Mouse (Mus musculus): ENCODE results near the gene Olfr1346. TPM values are rescaled to one million over a fixed set of nuclear protein-coding genes. Genes with fewer than 3 reads are reported as not detected.
"Not testable (repeated sequence)": the region's sequence is repeated elsewhere in the genome, so short reads cannot be mapped to it uniquely, and the experiment has no call there.

Olfr1346 gene
- polyA plus RNA-seq (2015; fragmentation: Nextera tagmentation; extraction: Ambion mirVana), result not detected in 2 replicates

- Histone ChIP-seq H3K27ac (no peak within 1 kb of the TSS), H3K9me3 (no peaks in the 10 kb centered on the region), H3K4me1 (no peaks in the 10 kb centered on the region), H3K36me3 (no peaks in the 10 kb centered on the region), H3K4me3 (no peak within 1 kb of the TSS), H3K4me2 (no peak within 1 kb of the TSS), H3K27me3 (no peaks in the 10 kb centered on the region), H3K9ac (no peak within 1 kb of the TSS)
- ATAC-seq (ENCODE audit: insufficient number of reproducible peaks, low FRiP score, low TSS enrichment, low read depth), result no peak
Observed at GRCm38 (mm10) chr7:6466951-6467350, at the start of gene Olfr1346. Gene Olfr1346 (plus strand): TSS chr7:6467101.

GRCm38 (mm10) chr7:6419894-6420293 lies 47.0 kb upstream of the Olfr1346 start:
- H3K4me2 ChIP-seq, result no peak overlapping the region
- H3K27ac ChIP-seq, result no peak overlapping the region
- H3K27me3 ChIP-seq, result no peaks in the 10 kb centered on the region; the same call in 1 of the 2 replicates
- H3K36me3 ChIP-seq, result no peaks in the 10 kb centered on the region
- no peak for ATAC-seq (ENCODE audit: insufficient number of reproducible peaks, low FRiP score, low TSS enrichment, low read depth)
- H3K4me3 ChIP-seq, result no peak overlapping the region
- H3K9me3 ChIP-seq, result no peaks in the 10 kb centered on the region
- H3K4me1 ChIP-seq, result no peaks in the 10 kb centered on the region
- WGBS, result 78% methylated on average over 6 of the region's 6 CpGs
- H3K9ac ChIP-seq, result no peak overlapping the region

GRCm38 (mm10) chr7:6429381-6429780 lies 37.5 kb upstream of the Olfr1346 start:
- WGBS, result 88% methylated on average over 3 of the region's 3 CpGs
- no peak overlapping the region for H3K4me2 ChIP-seq
- H3K9ac ChIP-seq, result no peak overlapping the region
- H3K36me3 ChIP-seq, result no peaks in the 10 kb centered on the region
- no peak overlapping the region for H3K27ac ChIP-seq
- H3K9me3 ChIP-seq, result peaks cover 2% of the 10 kb centered on the region; the same call in 1 of the 2 replicates
- ATAC-seq (ENCODE audit: insufficient number of reproducible peaks, low FRiP score, low TSS enrichment, low read depth), result no peak
- H3K27me3 ChIP-seq, result no peaks in the 10 kb centered on the region
- no peak overlapping the region for H3K4me3 ChIP-seq
- no peaks in the 10 kb centered on the region for H3K4me1 ChIP-seq

GRCm38 (mm10) chr7:6430342-6430741 lies 36.6 kb upstream of the Olfr1346 start:
- 27% methylated on average over 2 of the region's 2 CpGs for WGBS
- H3K27ac ChIP-seq, result no peak overlapping the region
- no peak for ATAC-seq (ENCODE audit: insufficient number of reproducible peaks, low FRiP score, low TSS enrichment, low read depth)
- H3K9ac ChIP-seq, result no peak overlapping the region
- H3K9me3 ChIP-seq, result peaks cover 2% of the 10 kb centered on the region; the same call in 1 of the 2 replicates
- no peaks in the 10 kb centered on the region for H3K36me3 ChIP-seq
- H3K4me1 ChIP-seq, result no peaks in the 10 kb centered on the region
- no peak overlapping the region for H3K4me2 ChIP-seq
- H3K4me3 ChIP-seq, result no peak overlapping the region
- H3K27me3 ChIP-seq, result no peaks in the 10 kb centered on the region

- Histone ChIP-seq H3K9ac (no peak within 1 kb of the TSS), H3K27me3 (no peaks in the 10 kb centered on the region), H3K36me3 (no peaks in the 10 kb centered on the region), H3K9me3 (no peaks in the 10 kb centered on the region), H3K4me2 (no peak within 1 kb of the TSS), H3K27ac (no peak within 1 kb of the TSS), H3K4me1 (no peaks in the 10 kb centered on the region), H3K4me3 (no peak within 1 kb of the TSS)
- no peak for ATAC-seq (ENCODE audit: insufficient number of reproducible peaks, low FRiP score, low TSS enrichment, low read depth)
- WGBS, result 72% methylated on average over 3 of the region's 3 CpGs
Observed at GRCm38 (mm10) chr7:6438388-6438787, 28.5 kb upstream of the Olfr1346 start, which contains the start of gene Olfr1344. Gene Olfr1344 (plus strand): TSS chr7:6438688.

GRCm38 (mm10) chr7:6441173-6441572 lies 25.7 kb upstream of the Olfr1346 start:
- H3K4me2 ChIP-seq, result no peak overlapping the region
- H3K4me1 ChIP-seq, result no peaks in the 10 kb centered on the region
- WGBS, result 70% methylated on average over 2 of the region's 2 CpGs
- no peaks in the 10 kb centered on the region for H3K27me3 ChIP-seq
- no peak overlapping the region for H3K4me3 ChIP-seq
- no peaks in the 10 kb centered on the region for H3K36me3 ChIP-seq
- no peak overlapping the region for H3K9ac ChIP-seq
- H3K9me3 ChIP-seq, result no peaks in the 10 kb centered on the region
- no peak overlapping the region for H3K27ac ChIP-seq
- ATAC-seq (ENCODE audit: insufficient number of reproducible peaks, low FRiP score, low TSS enrichment, low read depth), result no peak

GRCm38 (mm10) chr7:6447771-6448170 lies 19.1 kb upstream of the Olfr1346 start:
- H3K9me3 ChIP-seq, result no peaks in the 10 kb centered on the region
- no peak overlapping the region for H3K4me2 ChIP-seq
- H3K4me1 ChIP-seq, result no peaks in the 10 kb centered on the region
- no peaks in the 10 kb centered on the region for H3K27me3 ChIP-seq
- no peak overlapping the region for H3K27ac ChIP-seq
- no peak for ATAC-seq (ENCODE audit: insufficient number of reproducible peaks, low FRiP score, low TSS enrichment, low read depth)
- H3K36me3 ChIP-seq, result no peaks in the 10 kb centered on the region
- no peak overlapping the region for H3K9ac ChIP-seq
- 81% methylated on average over 5 of the region's 5 CpGs for WGBS
- no peak overlapping the region for H3K4me3 ChIP-seq

GRCm38 (mm10) chr7:6455868-6456267 lies 11.0 kb upstream of the Olfr1346 start, which contains the start of gene Olfr1336:
Gene Olfr1336 (plus strand): TSS chr7:6456168.
- H3K9ac ChIP-seq, result no peak within 1 kb of the TSS
- ATAC-seq (ENCODE audit: insufficient number of reproducible peaks, low FRiP score, low TSS enrichment, low read depth), result no peak

GRCm38 (mm10) chr7:6456399-6456798 lies 10.5 kb upstream of the Olfr1346 start:
- Histone ChIP-seq H3K4me1 (no peaks in the 10 kb centered on the region), H3K36me3 (no peaks in the 10 kb centered on the region), H3K9ac (no peak overlapping the region), H3K4me3 (no peak overlapping the region), H3K27ac (no peak overlapping the region), H3K9me3 (no peaks in the 10 kb centered on the region), H3K4me2 (no peak overlapping the region), H3K27me3 (no peaks in the 10 kb centered on the region)
- ATAC-seq (ENCODE audit: insufficient number of reproducible peaks, low FRiP score, low TSS enrichment, low read depth), result no peak
- WGBS, result 49% methylated on average over 3 of the region's 3 CpGs

More at GRCm38 (mm10) chr7:6455868-6456267, 11.0 kb upstream of the Olfr1346 start, which contains the start of gene Olfr1336:
- Histone ChIP-seq H3K27ac (no peak within 1 kb of the TSS), H3K36me3 (no peaks in the 10 kb centered on the region), H3K27me3 (no peaks in the 10 kb centered on the region), H3K4me2 (no peak within 1 kb of the TSS), H3K9me3 (no peaks in the 10 kb centered on the region), H3K4me3 (no peak within 1 kb of the TSS), H3K4me1 (no peaks in the 10 kb centered on the region)

- not testable (repeated sequence) for H3K4me1 ChIP-seq; H3K27ac ChIP-seq; ATAC-seq (ENCODE audit: insufficient number of reproducible peaks, low FRiP score, low TSS enrichment, low read depth); H3K4me3 ChIP-seq; H3K9ac ChIP-seq; H3K4me2 ChIP-seq; H3K27me3 ChIP-seq; H3K36me3 ChIP-seq; H3K9me3 ChIP-seq
- 74% methylated on average over 2 of the region's 2 CpGs for WGBS
Observed at GRCm38 (mm10) chr7:6477633-6478032, 10.7 kb downstream of the Olfr1346 start.

- Histone ChIP-seq H3K27ac (no peak within 1 kb of the TSS), H3K4me3 (no peak within 1 kb of the TSS), H3K36me3 (no peaks in the 10 kb centered on the region), H3K4me1 (no peaks in the 10 kb centered on the region), H3K4me2 (no peak within 1 kb of the TSS), H3K9me3 (no peaks in the 10 kb centered on the region), H3K9ac (no peak within 1 kb of the TSS), H3K27me3 (no peaks in the 10 kb centered on the region)
- 25% methylated on average over 2 of the region's 2 CpGs for WGBS
- no peak for ATAC-seq (ENCODE audit: insufficient number of reproducible peaks, low FRiP score, low TSS enrichment, low read depth)
Observed at GRCm38 (mm10) chr7:6486841-6487240, 19.9 kb downstream of the Olfr1346 start, which contains the start of gene Olfr5. Gene Olfr5 (minus strand): TSS chr7:6486941.

- Histone ChIP-seq H3K36me3 (no peaks in the 10 kb centered on the region), H3K4me3 (no peak within 1 kb of the TSS), H3K9ac (no peak within 1 kb of the TSS), H3K4me2 (no peak within 1 kb of the TSS), H3K9me3 (peaks cover 5% of the 10 kb centered on the region; the same call in 1 of the 2 replicates), H3K4me1 (no peaks in the 10 kb centered on the region), H3K27ac (no peak within 1 kb of the TSS), H3K27me3 (no peaks in the 10 kb centered on the region)
- no peak for ATAC-seq (ENCODE audit: insufficient number of reproducible peaks, low FRiP score, low TSS enrichment, low read depth)
- 63% methylated on average over 1 of the region's 1 CpGs for WGBS
Observed at GRCm38 (mm10) chr7:6499655-6500054, 32.8 kb downstream of the Olfr1346 start, which contains the start of gene Olfr1347. Gene Olfr1347 (minus strand): TSS chr7:6499755.

GRCm38 (mm10) chr7:6508648-6509047 lies 41.7 kb downstream of the Olfr1346 start, which contains the start of gene Olfr1348:
Gene Olfr1348 (minus strand): TSS chr7:6508748.
- no peak within 1 kb of the TSS for H3K9ac ChIP-seq
- WGBS, result 87% methylated on average over 1 of the region's 1 CpGs
- peaks cover 3% of the 10 kb centered on the region; the same call in 1 of the 2 replicates for H3K9me3 ChIP-seq
- H3K4me3 ChIP-seq, result no peak within 1 kb of the TSS
- H3K4me2 ChIP-seq, result no peak within 1 kb of the TSS
- H3K27ac ChIP-seq, result no peak within 1 kb of the TSS
- no peaks in the 10 kb centered on the region for H3K4me1 ChIP-seq
- no peaks in the 10 kb centered on the region for H3K36me3 ChIP-seq
- H3K27me3 ChIP-seq, result no peaks in the 10 kb centered on the region
- no peak for ATAC-seq (ENCODE audit: insufficient number of reproducible peaks, low FRiP score, low TSS enrichment, low read depth)

All from limb, embryonic 15.5 days (tissue).